Mouse (Mus musculus): Measurements from ENCODE around the gene Slc16a3. TPM values are rescaled to one million over a fixed set of nuclear protein-coding genes. Genes with fewer than 3 reads are reported as not detected.
A peak's percentile ranks its signal among the peaks of the same experiment; 100 is the strongest.

Gene Slc16a3
- total RNA-seq, 4 experiments from 2014 or later, result 1.0 to 3.7 (median 1.3) TPM

- no peak for DNase-seq (ENCODE audit: low spot score)
These were observed 876 bp downstream of the Slc16a3 start for GRCm38 (mm10) chr11:120948861-120949851.

DNA sequence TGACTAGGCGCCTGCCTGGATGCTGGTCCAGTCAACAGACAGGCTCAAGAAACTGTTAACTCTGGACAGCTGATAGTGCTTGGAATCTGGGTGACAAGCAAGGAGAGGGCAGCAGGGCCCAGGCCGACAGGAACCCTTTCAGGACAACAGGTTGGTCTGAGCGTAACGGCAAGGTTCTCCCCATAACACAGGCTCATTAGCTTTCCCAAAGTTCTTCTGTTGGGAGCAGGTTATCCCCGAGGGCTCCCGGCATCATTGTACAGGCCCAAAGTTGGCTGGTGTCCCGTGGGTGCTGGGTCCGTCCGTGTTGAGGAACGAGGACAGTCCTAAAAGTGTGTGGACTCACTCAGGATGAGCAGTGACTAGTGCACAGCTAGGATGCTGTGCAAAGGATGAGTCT, 1.6 kb downstream of the Slc16a3 start:
- no peak for DNase-seq (ENCODE audit: low spot score)

GRCm38 (mm10) chr11:120950281-120951202, 2.3 kb downstream of the Slc16a3 start:
- peak; percentile 90 for DNase-seq (ENCODE audit: low spot score)

- no peak for DNase-seq (ENCODE audit: low spot score)
These were observed 3.0 kb downstream of the Slc16a3 start for GRCm38 (mm10) chr11:120951237-120951636.

DNA sequence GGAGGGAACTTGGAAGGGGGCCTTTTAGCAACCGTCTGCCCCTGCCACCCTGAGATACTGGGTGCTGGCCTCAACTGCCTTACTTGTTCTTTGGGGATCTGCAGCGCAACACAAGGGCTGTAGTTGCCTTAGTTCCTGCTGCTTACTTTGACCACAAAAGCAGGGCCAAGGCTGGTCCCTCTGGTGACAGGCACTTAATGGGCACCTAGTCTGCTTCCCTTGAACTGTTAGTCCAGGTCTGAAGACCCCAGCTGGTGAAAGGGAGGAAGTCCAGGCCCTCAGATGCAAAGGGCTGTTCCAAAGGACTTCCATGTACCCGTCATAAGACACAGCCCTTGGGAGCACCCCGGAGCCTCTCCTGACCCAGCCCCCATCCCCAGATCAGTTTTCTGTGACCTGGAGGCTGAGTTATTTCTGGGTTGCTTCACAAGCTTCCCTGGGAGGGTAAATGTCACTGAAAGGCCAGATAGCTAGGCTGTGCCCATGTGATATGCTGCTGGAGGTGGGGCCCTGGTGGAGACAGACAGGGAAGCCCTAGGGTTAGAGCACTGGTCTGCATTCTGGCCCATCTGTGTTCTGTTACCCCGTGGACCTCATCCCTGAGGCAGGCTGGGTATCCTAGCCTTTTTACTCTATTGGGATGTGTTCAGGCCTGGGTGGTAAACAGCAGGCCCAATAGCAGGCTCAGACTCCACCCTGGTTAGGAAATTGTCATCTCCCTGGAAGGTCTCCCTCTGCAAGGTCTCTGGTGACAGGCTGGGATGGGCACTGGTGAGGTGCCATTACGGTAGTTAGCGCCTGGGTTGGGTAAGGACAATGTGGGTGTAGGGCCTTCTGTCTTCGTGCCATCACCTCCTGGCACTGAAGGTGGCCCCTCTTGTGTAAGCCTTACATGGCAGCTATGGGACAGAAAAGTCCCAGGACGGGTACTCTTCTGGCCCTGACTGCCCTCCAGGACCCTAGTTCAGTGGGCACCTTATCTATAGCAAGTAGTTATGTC, 3.8 kb downstream of the Slc16a3 start:
- no peak for DNase-seq (ENCODE audit: low spot score)

DNA sequence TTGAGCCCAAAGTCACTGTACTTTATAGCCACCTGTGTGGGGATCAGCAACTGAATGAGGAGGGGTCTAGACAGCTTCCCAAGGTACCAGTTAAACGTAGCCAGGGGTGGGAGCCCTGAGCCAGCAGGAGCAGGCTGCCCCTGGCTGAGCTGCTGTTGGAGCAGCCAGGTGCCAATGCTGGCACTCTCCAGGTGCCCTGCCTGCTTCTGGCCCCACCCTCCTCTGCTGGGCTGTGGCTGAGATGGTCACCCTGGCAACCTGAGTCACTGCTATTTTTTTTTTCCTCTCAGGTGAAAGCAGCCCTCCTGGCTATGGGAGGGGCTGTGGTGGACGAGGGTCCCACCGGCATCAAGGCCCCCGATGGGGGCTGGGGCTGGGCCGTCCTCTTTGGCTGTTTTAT, 6.7 kb downstream of the Slc16a3 start:
- DNase-seq (ENCODE audit: low spot score), result no peak

DNA sequence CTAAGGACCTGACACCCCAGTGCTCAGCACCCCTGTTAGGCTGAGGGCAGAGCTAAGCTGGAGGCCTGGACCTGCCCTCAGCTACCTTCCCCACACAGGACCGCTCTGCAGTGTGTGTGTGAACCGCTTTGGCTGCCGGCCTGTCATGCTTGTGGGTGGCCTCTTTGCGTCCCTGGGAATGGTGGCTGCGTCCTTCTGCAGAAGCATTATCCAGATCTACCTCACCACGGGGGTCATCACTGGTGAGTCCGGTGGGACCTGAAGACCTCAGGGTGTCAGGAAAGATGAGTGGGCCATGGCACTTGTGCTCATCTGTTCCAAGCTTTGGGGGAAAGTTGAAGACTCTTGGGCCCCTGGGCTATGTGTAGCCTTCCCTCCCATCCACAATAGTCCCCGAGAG, 7.4 kb downstream of the Slc16a3 start:
- no peak for DNase-seq (ENCODE audit: low spot score)

DNA sequence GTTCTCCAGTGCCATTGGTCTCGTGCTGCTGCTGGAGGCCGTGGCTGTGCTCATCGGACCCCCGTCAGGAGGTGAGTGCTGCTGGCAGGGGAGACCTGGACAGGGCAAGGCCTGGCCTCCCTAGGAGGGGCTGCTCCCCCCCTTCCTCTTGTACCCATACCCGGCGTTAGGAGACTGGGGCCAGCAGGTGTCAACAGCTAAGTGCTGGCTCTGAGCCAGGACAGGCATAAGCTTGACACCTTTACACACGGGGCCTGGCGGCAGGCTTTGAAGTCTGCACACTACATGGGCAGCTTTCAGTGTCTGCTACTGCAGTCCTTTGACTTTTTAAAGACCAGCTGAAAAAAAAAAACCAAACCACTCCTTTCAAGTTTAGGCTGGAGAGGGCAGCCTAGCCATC, 8.8 kb downstream of the Slc16a3 start:
- no peak for DNase-seq (ENCODE audit: low spot score)

- DNase-seq (ENCODE audit: low spot score), result no peak
These were observed 9.5 kb downstream of the Slc16a3 start for GRCm38 (mm10) chr11:120957731-120958257.

- no peak for DNase-seq (ENCODE audit: low spot score)
These were observed 10.8 kb downstream of the Slc16a3 start for GRCm38 (mm10) chr11:120959066-120959465.

DNA sequence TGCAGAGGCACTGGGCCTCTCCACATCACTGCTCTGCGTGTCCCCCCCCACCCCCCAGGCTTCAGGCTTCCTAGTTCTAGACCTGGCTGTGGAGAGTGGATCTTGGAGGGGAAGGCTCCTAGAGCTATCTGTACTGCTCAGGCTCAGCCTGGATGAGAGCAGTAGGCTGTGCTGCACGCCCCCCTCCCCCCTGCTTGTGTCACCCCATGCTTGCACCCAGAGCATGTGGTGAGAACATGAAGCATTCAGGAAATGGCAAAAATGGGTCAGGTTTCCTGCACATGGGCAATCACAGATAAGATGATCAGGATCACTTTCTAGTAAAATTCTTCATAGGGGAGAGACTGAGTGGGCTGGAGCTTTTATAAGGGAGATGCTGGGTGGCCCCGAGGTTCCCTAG, 11.3 kb downstream of the Slc16a3 start:
- no peak for DNase-seq (ENCODE audit: low spot score)

DNA sequence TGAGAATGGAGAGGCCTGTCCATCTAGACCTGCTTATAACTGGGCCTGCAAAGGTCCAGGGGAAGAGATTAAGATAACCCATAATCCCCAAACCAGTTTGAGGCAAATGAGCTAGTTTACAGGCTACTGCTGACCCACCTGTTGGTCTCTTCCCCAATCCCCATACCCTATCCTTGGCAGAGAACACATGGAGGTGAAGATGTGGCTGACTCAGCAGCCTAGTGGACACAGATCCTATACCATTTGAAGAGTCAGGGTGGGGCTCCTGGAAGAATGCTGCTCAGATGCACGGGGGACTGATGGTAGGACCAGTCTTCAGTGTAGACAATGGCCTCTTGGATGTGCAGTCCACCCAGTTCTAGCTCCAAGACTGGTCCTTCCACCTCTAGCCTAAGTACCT, 12.0 kb downstream of the Slc16a3 start:
- DNase-seq (ENCODE audit: low spot score), result no peak

GRCm38 (mm10) chr11:120961594-120961993, 13.3 kb downstream of the Slc16a3 start:
- DNase-seq (ENCODE audit: low spot score), result no peak

- DNase-seq (ENCODE audit: low spot score), result no peak
These were observed 13.9 kb downstream of the Slc16a3 start for GRCm38 (mm10) chr11:120962050-120962771.

DNA sequence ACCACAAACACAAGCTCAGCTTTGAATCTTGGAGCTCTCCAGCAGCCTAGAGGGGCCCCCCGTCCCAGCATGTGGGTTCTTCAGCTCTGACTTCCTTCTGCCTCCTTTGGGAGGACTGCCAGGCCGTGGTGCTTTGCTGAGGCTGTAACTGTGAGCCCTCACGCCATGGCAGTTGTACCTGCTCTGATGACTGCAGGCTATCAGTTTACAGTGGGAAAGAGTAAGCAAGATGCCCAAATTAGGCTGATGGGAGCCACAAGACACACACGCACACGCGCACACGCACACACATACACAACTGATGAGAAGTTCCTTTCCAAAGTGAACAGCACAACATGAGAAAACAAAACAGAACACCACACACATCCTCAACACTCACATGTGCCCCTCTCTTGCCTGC, 14.6 kb downstream of the Slc16a3 start:
- no peak for DNase-seq (ENCODE audit: low spot score)

DNA sequence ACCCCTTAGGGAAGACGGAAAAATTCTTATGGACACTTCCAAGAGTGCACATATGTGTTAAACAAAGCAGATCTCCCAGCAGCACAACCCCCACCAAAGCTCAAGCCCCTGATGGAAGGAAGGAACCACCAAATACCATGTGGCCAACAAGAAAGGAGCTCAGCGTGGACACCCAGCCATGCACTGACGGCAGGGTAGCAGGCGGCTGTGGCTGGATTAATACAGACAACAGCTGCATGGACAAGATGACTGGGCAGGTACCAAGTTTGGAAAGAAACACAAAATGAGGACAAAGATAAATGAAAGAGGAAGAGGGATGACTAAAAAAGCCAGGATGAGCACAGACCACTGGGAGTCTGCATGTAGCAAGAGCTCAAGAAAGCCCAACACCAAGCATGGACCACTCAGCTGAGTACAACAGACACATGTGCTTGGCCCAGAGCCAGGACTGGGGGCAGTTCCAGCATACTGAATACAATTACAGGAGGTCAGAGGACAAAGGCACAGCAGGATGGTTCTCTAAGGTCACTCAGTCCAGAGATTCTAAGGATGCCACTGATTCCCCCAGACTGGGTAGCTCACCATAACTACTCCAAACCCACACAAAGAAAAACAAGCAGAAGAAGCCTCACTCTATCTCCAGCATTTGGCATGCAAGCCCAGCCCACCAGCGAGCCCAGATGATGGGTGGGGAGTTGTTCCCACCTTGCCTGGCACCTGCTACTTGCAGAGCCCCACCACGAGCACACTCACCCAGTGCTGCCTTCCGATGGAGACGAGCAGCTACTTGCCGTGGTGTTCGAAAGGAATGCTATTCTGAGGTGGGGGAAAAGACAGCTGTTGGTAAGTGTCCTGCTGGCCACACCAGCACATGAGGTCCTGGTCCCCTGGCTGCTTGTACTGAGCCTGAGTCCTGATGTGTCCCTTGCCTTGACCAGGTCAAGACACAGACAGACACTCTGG, 16.2 kb downstream of the Slc16a3 start:
- no peak for DNase-seq (ENCODE audit: low spot score)

DNA sequence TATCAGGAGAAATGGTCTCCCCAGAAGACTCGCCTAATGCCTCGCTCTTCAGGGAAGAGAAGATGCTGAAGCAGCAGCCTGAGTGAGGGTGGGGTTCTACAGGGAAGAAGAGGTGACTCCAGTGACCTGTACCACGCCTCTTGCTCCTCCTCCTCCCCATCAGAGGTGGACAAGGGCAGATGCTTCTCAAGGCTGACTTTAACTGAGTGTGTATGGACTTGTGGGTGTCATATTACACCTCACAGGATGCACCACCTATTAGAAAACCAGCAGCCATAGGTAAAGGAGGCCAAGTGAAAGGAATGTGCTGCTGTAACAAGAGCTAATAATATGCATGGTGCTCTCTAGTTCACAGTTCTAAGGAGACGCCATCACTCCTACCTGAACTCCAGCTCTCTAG, 17.3 kb downstream of the Slc16a3 start:
- no peak for DNase-seq (ENCODE audit: low spot score)

DNA sequence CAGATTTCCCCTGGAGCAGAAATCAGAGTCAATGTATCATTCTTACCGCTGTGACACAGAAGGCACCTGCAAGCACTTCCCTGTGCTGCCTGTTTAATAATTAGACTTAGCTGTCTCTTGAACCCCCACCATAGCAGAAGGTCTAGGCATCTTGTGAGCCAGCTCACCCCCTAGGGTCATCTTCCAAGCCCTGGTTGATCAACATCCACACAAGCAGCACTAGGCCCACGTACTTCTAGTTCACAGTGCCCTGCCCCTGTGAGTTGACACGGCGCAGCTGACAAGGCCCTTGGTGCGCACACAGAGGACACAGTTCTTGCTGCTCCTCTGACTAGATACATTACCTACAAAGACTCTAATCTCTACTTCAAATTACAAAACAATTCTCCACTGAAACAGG, 21.5 kb downstream of the Slc16a3 start:
- no peak for DNase-seq (ENCODE audit: low spot score)

DNA sequence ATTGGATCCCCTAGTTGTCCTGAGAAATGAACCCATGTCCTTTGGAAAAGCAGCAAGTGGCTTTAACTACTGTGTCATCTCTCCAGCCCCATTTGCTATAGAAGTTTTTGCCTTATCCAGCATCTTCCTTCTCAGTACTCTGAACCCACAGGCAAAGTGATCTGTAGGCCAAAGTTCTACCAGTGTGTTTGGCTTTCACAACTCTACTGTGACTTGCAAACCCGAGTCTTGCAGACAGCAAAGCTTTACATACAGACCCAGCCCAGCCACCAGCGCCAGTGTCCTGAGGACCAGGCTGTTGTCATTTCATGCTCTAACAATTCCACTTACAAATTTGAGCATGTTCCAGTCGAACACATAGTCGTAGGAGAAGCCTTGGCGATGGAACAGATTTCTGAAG, 23.0 kb downstream of the Slc16a3 start:
- no peak for DNase-seq (ENCODE audit: low spot score)
